Mouse (Mus musculus) CH12.LX (cell line): ENCODE measurements at regions not wholly inside any gene's neighbourhood (a gene's known extent, or its start where the extent isn't known, plus 50 kb on each side); places are given as distances from the start of the nearest gene placed in this dataset.

Experiments used
- CHD2 ChIP-seq: IDR thresholded peaks from 2 replicates; pipeline ENCODE4 v1.6.1; 2011; ENCODE audit warnings: low read length, improper control_type of control experiment
- CTCF ChIP-seq, 2 experiments: IDR thresholded peaks in 1 of 2; conservative IDR thresholded peaks in 1 of 2; 2 replicates each; pipeline ENCODE4 v1.5.1; 2011 to 2012; ENCODE audit warnings: low read depth in 2 of 2, low read length in 2 of 2, improper control_type of control experiment in 1 of 2, inconsistent platforms in 1 of 2, mild to moderate bottlenecking in 1 of 2, moderate library complexity in 1 of 2
- EP300 ChIP-seq: IDR thresholded peaks from 2 replicates; pipeline ENCODE4 v1.6.1; 2011; ENCODE audit warnings: low read length, improper control_type of control experiment
- GABPA ChIP-seq: IDR thresholded peaks from 2 replicates; pipeline ENCODE4 v1.6.1; 2012; ENCODE audit warnings: low read depth, low read length, improper control_type of control experiment, inconsistent platforms; ENCODE audit not compliant: insufficient replicate concordance
- MAX ChIP-seq: IDR thresholded peaks from 2 replicates; pipeline ENCODE4 v1.6.1; 2011; ENCODE audit warnings: low read length, improper control_type of control experiment
- NRF1 ChIP-seq: IDR thresholded peaks from 2 replicates; pipeline ENCODE4 v1.6.1; 2014; ENCODE audit warnings: low read depth, mild to moderate bottlenecking, inconsistent platforms, low read length, improper control_type of control experiment, moderate library complexity
- POLR2A ChIP-seq: IDR thresholded peaks from 2 replicates; pipeline ENCODE4 v1.6.1; 2011; ENCODE audit warnings: low read depth, mild to moderate bottlenecking, improper control_type of control experiment, low read length
- RCOR1 ChIP-seq: conservative IDR thresholded peaks from 2 replicates; pipeline ENCODE4 v1.6.1; 2012; ENCODE audit warnings: low read depth, mild to moderate bottlenecking, inconsistent platforms, low read length, improper control_type of control experiment
- TCF12 ChIP-seq: IDR thresholded peaks from 2 replicates; pipeline ENCODE4 v1.6.1; 2014; ENCODE audit warnings: low read depth, mild to moderate bottlenecking, inconsistent platforms, low read length, improper control_type of control experiment
- ZMIZ1 ChIP-seq: IDR thresholded peaks from 2 replicates; pipeline ENCODE4 v1.6.1; 2012; ENCODE audit warnings: low read depth, mild to moderate bottlenecking, inconsistent platforms, low read length, improper control_type of control experiment

DNA sequence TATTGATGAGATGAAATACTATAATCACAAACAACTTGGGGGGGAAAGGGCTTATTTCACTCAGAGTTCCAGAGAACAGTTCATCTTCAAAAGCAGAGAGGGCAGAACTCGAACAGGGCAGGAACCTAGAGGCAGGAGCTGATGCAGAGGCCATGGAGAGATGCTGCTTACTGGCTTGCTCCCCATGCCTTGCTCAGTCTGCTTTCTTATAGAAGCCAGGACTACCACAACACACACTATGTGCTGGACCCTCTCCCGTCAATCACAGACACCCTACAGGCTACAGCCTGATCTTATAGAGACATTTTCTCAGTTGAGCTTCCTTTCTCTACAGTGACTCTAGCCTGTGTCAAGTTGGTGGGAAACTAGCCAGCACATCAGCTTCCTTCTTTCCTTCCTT is 157.3 kb downstream of the Zfp36l1 start:
- TF ChIP-seq CTCF (conservative IDR thresholded peaks at IDR 0.05 in 1 of 2, IDR thresholded peaks at IDR 0.05 in 1 of 2; ENCODE audit: low read depth in 2 of 2, low read length in 2 of 2) (no peak), POLR2A (no peak), TCF12 (no peak), ZMIZ1 (no peak), NRF1 (no peak), GABPA (no peak), EP300 (no peak), RCOR1 (no peak), CHD2 (no peak), MAX (no peak)
